Mouse (Mus musculus) forebrain, embryonic 13.5 days (tissue): ENCODE results near the gene Ccdc33. TPM values are rescaled to one million over a fixed set of nuclear protein-coding genes. Genes with fewer than 3 reads are reported as not detected.

Experiments
- ATAC-seq: fragments of 200-750 bp; cut with Nextera tagmentation; 2 replicates; pipeline ENCODE4 v1.8.0; 2017
- H3K27ac ChIP-seq: fragments of 300-500 bp; sonication (generic); 2 replicates; pipeline ENCODE4 v1.5.1; 2015; ENCODE audit warnings: inconsistent platforms, mild to moderate bottlenecking, moderate library complexity
- H3K27me3 ChIP-seq: fragments of 300-500 bp; sonication (generic); 2 replicates; pipeline ENCODE4 v1.6.1; 2015; ENCODE audit warnings: mild to moderate bottlenecking, inconsistent platforms
- H3K36me3 ChIP-seq: fragments of 300-500 bp; sonication (generic); 2 replicates; pipeline ENCODE4 v1.6.1; 2015; ENCODE audit warnings: mild to moderate bottlenecking, inconsistent platforms; ENCODE audit not compliant: poor library complexity, severe bottlenecking
- H3K4me1 ChIP-seq: fragments of 300-500 bp; sonication (generic); 2 replicates; pipeline ENCODE4 v1.6.1; 2015; ENCODE audit warnings: inconsistent platforms
- H3K4me2 ChIP-seq: fragments of 300-500 bp; sonication (generic); 2 replicates; pipeline ENCODE4 v1.6.1; 2015; ENCODE audit warnings: inconsistent platforms, mild to moderate bottlenecking, moderate library complexity
- H3K4me3 ChIP-seq: fragments of 300-500 bp; sonication (generic); 2 replicates; pipeline ENCODE4 v1.5.1; 2015; ENCODE audit warnings: mild to moderate bottlenecking, inconsistent platforms
- H3K9ac ChIP-seq: fragments of 300-500 bp; sonication (generic); 2 replicates; pipeline ENCODE4 v1.6.1; 2015; ENCODE audit warnings: mild to moderate bottlenecking, inconsistent platforms
- H3K9me3 ChIP-seq: fragments of 300-500 bp; sonication (generic); replicated peaks from 2 replicates; pipeline ENCODE4 v1.6.1; 2016; ENCODE audit warnings: inconsistent platforms
- WGBS: fragments of 180-500 bp; shearing (Covaris S2); methylation state at CpG from one replicate; pipeline ENCODE4 v1.1.7; 2015; 5-methylcytosine and 5-hydroxymethylcytosine counted together
- polyA plus RNA-seq: library from polyadenylated mRNA; unstranded; fragments of >200 nt; fragmentation: Nextera tagmentation; extraction: Ambion mirVana; gene quantifications from 2 replicates; pipeline ENCODE4 v1.2.1, GENCODE M21; 2015

Ccdc33 gene
- polyA plus RNA-seq, 1 experiment from 2014 or later, result 1.8 TPM

GRCm38 (mm10) chr9:58148806-58149205 is 30.2 kb upstream of the Ccdc33 start:
- no peak for ATAC-seq
- 71% methylated on average over 2 of the region's 2 CpGs for WGBS
- peaks cover 16% of the 10 kb centered on the region; the same call in 1 of the 2 replicates for H3K4me1 ChIP-seq

GRCm38 (mm10) chr9:58145417-58145816 is 26.8 kb upstream of the Ccdc33 start:
- Histone ChIP-seq H3K9ac (no peak overlapping the region), H3K4me1 (peaks cover 22% of the 10 kb centered on the region), H3K4me3 (no peak overlapping the region), H3K27me3 (no peaks in the 10 kb centered on the region), H3K9me3 (no peaks in the 10 kb centered on the region), H3K36me3 (no peaks in the 10 kb centered on the region), H3K4me2 (no peak overlapping the region), H3K27ac (no peak overlapping the region)
- 92% methylated on average over 5 of the region's 5 CpGs for WGBS
- no peak for ATAC-seq

More at GRCm38 (mm10) chr9:58148806-58149205, 30.2 kb upstream of the Ccdc33 start:
- Histone ChIP-seq H3K9me3 (no peaks in the 10 kb centered on the region), H3K4me3 (no peak overlapping the region), H3K9ac (no peak overlapping the region), H3K27ac (no peak overlapping the region), H3K4me2 (no peak overlapping the region), H3K36me3 (no peaks in the 10 kb centered on the region), H3K27me3 (no peaks in the 10 kb centered on the region)

- Histone ChIP-seq H3K4me1 (peaks cover 29% of the 10 kb centered on the region), H3K4me2 (no peak overlapping the region), H3K27me3 (no peaks in the 10 kb centered on the region), H3K9me3 (no peaks in the 10 kb centered on the region), H3K27ac (no peak overlapping the region), H3K4me3 (no peak overlapping the region), H3K36me3 (no peaks in the 10 kb centered on the region), H3K9ac (no peak overlapping the region)
- WGBS, result 40% methylated on average over 1 of the region's 1 CpGs
- ATAC-seq, result no peak
Observed at GRCm38 (mm10) chr9:58144664-58145063, 26.0 kb upstream of the Ccdc33 start.

- no peak overlapping the region for H3K9ac ChIP-seq
- H3K9me3 ChIP-seq, result no peaks in the 10 kb centered on the region
- H3K4me3 ChIP-seq, result no peak overlapping the region
- H3K27me3 ChIP-seq, result no peaks in the 10 kb centered on the region
- no peak for ATAC-seq
- no peak overlapping the region for H3K27ac ChIP-seq
- no peaks in the 10 kb centered on the region for H3K36me3 ChIP-seq
- H3K4me2 ChIP-seq, result no peak overlapping the region
- peaks cover 34% of the 10 kb centered on the region for H3K4me1 ChIP-seq
- WGBS, result 46% methylated on average over 7 of the region's 7 CpGs
Observed at GRCm38 (mm10) chr9:58143419-58143818, 24.8 kb upstream of the Ccdc33 start.

GRCm38 (mm10) chr9:58139947-58140346 is 21.3 kb upstream of the Ccdc33 start:
- peaks cover 30% of the 10 kb centered on the region for H3K4me1 ChIP-seq
- 41% methylated on average over 6 of the region's 6 CpGs for WGBS
- H3K4me2 ChIP-seq, result no peak overlapping the region
- H3K4me3 ChIP-seq, result no peak overlapping the region
- no peaks in the 10 kb centered on the region for H3K36me3 ChIP-seq
- 0 out of 2 replicates have a peak, but pooled peaks have one; percentile 33 for ATAC-seq
- H3K9me3 ChIP-seq, result no peaks in the 10 kb centered on the region
- H3K27me3 ChIP-seq, result no peaks in the 10 kb centered on the region
- no peak overlapping the region for H3K27ac ChIP-seq
- H3K9ac ChIP-seq, result no peak overlapping the region; the same call in 1 of the 2 replicates

GRCm38 (mm10) chr9:58135921-58136321 is 17.3 kb upstream of the Ccdc33 start:
- no peak for ATAC-seq
- Histone ChIP-seq H3K9me3 (no peaks in the 10 kb centered on the region), H3K36me3 (no peaks in the 10 kb centered on the region), H3K9ac (no peak overlapping the region), H3K27ac (no peak overlapping the region), H3K4me3 (no peak overlapping the region), H3K27me3 (no peaks in the 10 kb centered on the region; the same call in 1 of the 2 replicates), H3K4me1 (peaks cover 37% of the 10 kb centered on the region), H3K4me2 (no peak overlapping the region)
- WGBS, result 52% methylated on average over 2 of the region's 2 CpGs

- no peak overlapping the region for H3K4me2 ChIP-seq
- WGBS, result 44% methylated on average over 7 of the region's 7 CpGs
- no peak overlapping the region for H3K4me3 ChIP-seq
- H3K4me1 ChIP-seq, result peaks cover 32% of the 10 kb centered on the region
- no peak for ATAC-seq
- no peak overlapping the region for H3K9ac ChIP-seq
- H3K9me3 ChIP-seq, result no peaks in the 10 kb centered on the region
- 0 out of 2 replicates have a peak overlapping the region, but pooled peaks have one; percentile 55 for H3K27ac ChIP-seq
- H3K36me3 ChIP-seq, result no peaks in the 10 kb centered on the region
- no peaks in the 10 kb centered on the region; the same call in 1 of the 2 replicates for H3K27me3 ChIP-seq
Observed at GRCm38 (mm10) chr9:58134906-58135305, 16.3 kb upstream of the Ccdc33 start.

- WGBS, result 17% methylated on average over 16 of the region's 17 CpGs
- H3K4me2 ChIP-seq, result no peak overlapping the region
Observed at GRCm38 (mm10) chr9:58133893-58134884, 15.6 kb upstream of the Ccdc33 start.

GRCm38 (mm10) chr9:58131735-58132134 is 13.1 kb upstream of the Ccdc33 start:
- peaks cover 4% of the 10 kb centered on the region; the same call in 1 of the 2 replicates for H3K27me3 ChIP-seq
- no peak overlapping the region for H3K9ac ChIP-seq
- no peaks in the 10 kb centered on the region for H3K9me3 ChIP-seq
- no peak overlapping the region for H3K4me3 ChIP-seq
- 76% methylated on average over 7 of the region's 7 CpGs for WGBS
- no peak for ATAC-seq
- H3K4me2 ChIP-seq, result no peak overlapping the region
- H3K36me3 ChIP-seq, result no peaks in the 10 kb centered on the region
- no peak overlapping the region for H3K27ac ChIP-seq
- H3K4me1 ChIP-seq, result peaks cover 47% of the 10 kb centered on the region

More at GRCm38 (mm10) chr9:58133893-58134884, 15.6 kb upstream of the Ccdc33 start:
- H3K27me3 ChIP-seq, result peaks cover 4% of the 10 kb centered on the region; the same call in 1 of the 2 replicates
- H3K27ac ChIP-seq, result peak overlapping the region; percentile 46
- H3K36me3 ChIP-seq, result no peaks in the 10 kb centered on the region
- H3K9ac ChIP-seq, result no peak overlapping the region
- no peaks in the 10 kb centered on the region for H3K9me3 ChIP-seq
- ATAC-seq, result peak; percentile 52; the same call in 1 of the 2 replicates
- H3K4me1 ChIP-seq, result peaks cover 32% of the 10 kb centered on the region
- no peak overlapping the region for H3K4me3 ChIP-seq

- Histone ChIP-seq H3K27me3 (peaks cover 4% of the 10 kb centered on the region; the same call in 1 of the 2 replicates), H3K4me2 (no peak overlapping the region), H3K36me3 (no peaks in the 10 kb centered on the region), H3K4me1 (peaks cover 47% of the 10 kb centered on the region), H3K9me3 (no peaks in the 10 kb centered on the region), H3K4me3 (no peak overlapping the region), H3K27ac (no peak overlapping the region), H3K9ac (no peak overlapping the region)
- no peak for ATAC-seq
- WGBS, result 37% methylated on average over 3 of the region's 3 CpGs
Observed at GRCm38 (mm10) chr9:58130909-58131308, 12.3 kb upstream of the Ccdc33 start.

- Histone ChIP-seq H3K9ac (peak overlapping the region; percentile 34; the same call in 1 of the 2 replicates), H3K27me3 (peaks cover 4% of the 10 kb centered on the region; the same call in 1 of the 2 replicates), H3K27ac (peak overlapping the region; percentile 17; the same call in 1 of the 2 replicates), H3K4me3 (no peak overlapping the region), H3K9me3 (no peaks in the 10 kb centered on the region), H3K4me1 (peaks cover 36% of the 10 kb centered on the region), H3K4me2 (peak overlapping the region; percentile 20; the same call in 1 of the 2 replicates), H3K36me3 (no peaks in the 10 kb centered on the region)
- ATAC-seq, result no peak
- 16% methylated on average over 8 of the region's 8 CpGs for WGBS
Observed at GRCm38 (mm10) chr9:58129508-58129907, 10.9 kb upstream of the Ccdc33 start.

- Histone ChIP-seq H3K9me3 (no peaks in the 10 kb centered on the region), H3K36me3 (no peaks in the 10 kb centered on the region), H3K9ac (peak overlapping the region; percentile 34; the same call in 1 of the 2 replicates), H3K4me2 (peak overlapping the region; percentile 20), H3K4me1 (peaks cover 33% of the 10 kb centered on the region), H3K4me3 (no peak overlapping the region), H3K27me3 (peaks cover 4% of the 10 kb centered on the region; the same call in 1 of the 2 replicates), H3K27ac (peak overlapping the region; percentile 17; the same call in 1 of the 2 replicates)
- ATAC-seq, result 0 out of 2 replicates have a peak, but pooled peaks have one; percentile 3
- 7% methylated on average over 13 of the region's 13 CpGs for WGBS
Observed at GRCm38 (mm10) chr9:58128926-58129413, 10.3 kb upstream of the Ccdc33 start.
